Mouse (Mus musculus): ENCODE results near the gene Gng2. TPM values are rescaled to one million over a fixed set of nuclear protein-coding genes. Genes with fewer than 3 reads are reported as not detected.
A peak's percentile ranks its signal among the peaks of the same experiment; 100 is the strongest.

The Gng2 gene
- total RNA-seq, 2 experiments from 2014 or later, result 346 to 354 TPM

DNA sequence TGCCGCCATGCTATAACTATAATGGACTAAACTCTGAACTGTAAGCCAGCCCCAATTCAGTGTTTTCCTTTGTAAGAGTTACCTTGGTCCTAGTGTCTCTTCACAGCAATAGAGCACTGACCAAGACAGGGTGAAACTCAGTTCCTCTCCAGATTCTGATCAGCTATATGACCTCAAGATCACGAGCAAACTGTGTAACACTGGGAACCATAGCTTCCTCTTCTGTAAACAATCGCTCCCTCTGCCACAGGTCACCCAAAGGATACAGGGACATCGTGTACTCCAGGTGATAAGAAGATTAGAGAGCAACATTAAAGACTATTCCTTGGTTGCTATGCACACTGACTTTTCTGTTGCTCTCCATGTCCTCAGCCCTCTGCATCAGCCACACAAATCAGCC lies 26.6 kb downstream of the Gng2 start:
- DNase-seq (ENCODE audit: low spot score in 2 of 2), result no peak
- intact Hi-C loops (cut with DNase I), result no loop called here

DNA sequence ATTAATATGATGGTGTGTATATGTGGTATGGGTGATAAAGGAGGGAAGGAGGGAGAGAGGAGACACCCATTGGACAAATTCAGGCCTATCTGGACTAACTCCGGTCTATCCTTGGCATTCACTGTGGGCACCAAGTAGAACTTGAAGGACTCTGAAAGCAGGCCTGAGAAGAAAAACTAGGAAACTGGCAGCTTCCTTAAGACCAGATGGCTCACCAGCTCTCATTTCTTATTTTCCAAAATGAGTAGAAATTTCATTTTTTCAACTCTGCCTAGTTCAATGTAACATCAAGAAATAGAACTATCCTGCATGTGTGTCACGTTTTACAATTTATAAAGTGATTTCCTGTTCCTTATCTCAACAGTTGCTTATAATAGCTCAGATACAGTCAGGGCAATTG lies 28.0 kb downstream of the Gng2 start:
- intact Hi-C loops (cut with DNase I), result no loop called here
- DNase-seq (ENCODE audit: low spot score in 2 of 2), result no peak

DNA sequence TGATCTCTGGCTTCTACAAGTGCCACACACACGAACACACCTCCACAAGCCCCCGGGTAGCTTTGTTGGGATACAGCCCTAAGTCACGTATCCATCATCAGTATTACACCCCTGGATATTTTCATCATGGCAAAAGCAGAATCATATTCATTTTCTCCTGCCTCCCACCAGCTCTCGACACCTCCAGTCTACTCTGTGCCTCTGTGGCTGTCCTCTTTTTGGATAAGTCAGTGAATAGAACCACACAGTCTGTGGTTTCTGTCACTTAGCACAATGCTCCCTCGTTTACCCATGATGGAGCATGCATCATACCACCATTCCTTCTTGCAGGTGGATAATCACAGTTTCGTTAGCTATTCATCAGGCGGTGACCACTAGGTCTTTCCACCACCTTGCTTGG lies 31.2 kb downstream of the Gng2 start:
- no peak for DNase-seq (ENCODE audit: low spot score in 2 of 2)
- intact Hi-C loops (cut with DNase I), result no loop called here

DNA sequence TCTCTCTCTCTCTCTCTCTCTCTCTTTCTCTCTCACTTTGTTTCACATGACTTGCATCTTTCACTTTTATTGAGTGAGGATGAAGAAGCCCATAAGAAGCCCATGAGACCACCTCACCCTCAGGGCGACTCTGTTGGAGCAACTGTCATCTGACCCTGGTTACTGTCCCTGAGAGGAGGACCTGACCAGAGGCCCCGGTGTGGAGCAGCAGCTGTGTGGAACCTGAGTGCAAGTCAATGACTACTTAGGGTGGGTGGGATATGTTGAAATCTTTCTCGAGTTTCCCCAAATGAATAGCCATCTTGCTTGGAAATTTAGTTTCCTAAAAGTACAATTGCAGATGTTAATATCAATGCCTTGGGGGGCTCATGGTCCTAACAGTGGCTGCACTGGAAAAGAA lies 34.7 kb downstream of the Gng2 start:
- intact Hi-C loops (cut with DNase I), result no loop called here

DNA sequence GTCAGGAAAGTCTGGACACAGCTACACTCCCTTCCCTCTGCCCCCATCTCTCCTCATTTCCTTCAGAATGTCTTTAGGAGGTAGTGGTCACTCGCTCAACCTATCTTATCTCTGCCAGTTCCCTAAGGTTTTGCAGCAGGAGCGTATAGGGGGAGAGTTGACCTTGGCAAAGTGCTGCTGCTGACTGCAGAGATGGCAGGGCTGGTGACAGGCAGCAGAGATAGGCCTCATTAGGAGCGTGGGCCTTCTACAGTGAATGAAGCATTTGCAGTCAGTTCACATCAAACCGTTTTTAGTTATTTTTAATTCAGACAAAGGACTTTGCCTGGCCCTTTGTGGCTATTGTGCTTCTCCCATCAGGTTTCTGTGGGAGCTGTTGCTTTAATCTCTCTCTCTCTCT lies 35.1 kb downstream of the Gng2 start:
- DNase-seq (ENCODE audit: low spot score in 2 of 2), result no peak
- intact Hi-C loops (cut with DNase I), result no loop called here

More for the DNA sequence above, 34.7 kb downstream of the Gng2 start:
- no peak for DNase-seq (ENCODE audit: low spot score in 2 of 2)

DNA sequence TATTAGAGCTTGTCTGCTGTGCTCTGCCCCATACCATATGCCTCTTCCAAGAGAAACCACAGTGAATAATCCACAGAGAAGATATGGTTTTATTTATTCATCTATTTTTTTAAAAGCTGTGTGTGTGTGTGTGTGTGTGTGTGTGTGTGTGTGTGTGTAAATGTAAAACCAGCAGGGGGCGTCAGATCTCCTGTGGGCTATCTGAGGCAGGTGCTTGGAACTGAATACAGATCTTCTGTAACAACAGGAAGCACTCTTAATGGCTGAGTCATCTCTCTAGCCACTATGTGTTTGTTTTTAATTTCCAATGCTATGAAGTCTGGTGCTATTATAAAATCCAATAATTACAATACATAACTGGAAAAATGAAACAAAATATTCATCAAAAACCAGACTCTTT lies 37.4 kb downstream of the Gng2 start:
- DNase-seq (ENCODE audit: low spot score in 2 of 2), result no peak
- intact Hi-C loops (cut with DNase I), result no loop called here

DNA sequence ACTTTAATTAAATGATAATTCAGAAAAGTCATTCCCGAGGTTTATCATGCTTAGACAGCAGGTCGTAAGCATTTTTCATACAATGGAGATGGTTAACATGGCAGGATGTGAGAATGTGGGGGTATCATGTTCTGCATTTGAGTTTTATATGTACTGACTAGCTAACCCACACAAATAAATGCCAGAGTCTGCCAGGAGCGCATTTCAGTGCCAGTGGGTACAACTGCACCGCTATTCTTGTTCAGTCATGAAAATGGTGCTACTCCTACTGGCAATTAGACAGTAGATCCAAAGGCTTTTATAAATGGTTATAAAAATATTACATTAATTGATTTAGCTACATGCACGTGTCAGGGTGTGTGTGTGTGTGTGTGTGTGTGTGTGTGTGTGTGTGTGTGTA lies 38.9 kb downstream of the Gng2 start:
- intact Hi-C loops (cut with DNase I), result no loop called here
- DNase-seq (ENCODE audit: low spot score in 2 of 2), result no peak

DNA sequence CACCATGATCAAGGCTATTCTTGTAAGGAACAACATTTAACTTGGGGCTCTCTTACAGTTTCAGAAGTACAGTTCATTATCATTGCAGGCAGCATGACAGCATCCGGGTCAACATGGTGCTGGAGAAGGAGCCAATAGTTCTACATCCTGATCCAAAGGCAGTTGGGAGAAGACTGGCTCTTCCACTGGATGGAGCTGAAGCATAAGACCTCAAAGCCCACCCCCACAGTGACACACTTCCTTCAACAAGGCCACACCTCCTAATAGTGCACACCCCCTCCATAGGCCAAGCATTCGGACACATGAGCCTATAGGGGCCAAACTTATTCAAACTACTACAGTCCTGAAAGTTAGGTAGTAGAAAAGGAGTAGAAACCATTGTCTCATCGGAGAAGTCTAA lies 42.3 kb downstream of the Gng2 start:
- intact Hi-C loops (cut with DNase I), result no loop called here
- no peak for DNase-seq (ENCODE audit: low spot score in 2 of 2)

DNA sequence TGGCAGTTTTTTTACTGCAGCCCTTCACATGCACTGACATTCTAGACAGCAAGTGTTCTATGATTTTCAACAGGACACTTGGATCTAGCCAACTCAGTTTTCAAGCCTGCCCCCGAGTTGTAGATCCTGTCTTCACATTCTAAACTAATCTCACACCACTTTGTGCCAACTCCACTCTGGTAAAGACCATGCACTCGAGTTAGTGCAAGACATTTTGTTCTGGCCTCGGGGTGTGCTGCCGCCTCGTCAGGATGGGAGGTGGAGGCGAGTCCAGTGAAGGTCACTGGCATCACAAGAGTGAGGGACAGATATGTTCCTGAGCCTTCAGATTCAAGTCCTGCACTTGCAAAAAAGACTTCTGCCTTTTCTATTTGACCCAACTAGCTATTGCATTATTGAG lies 44.1 kb downstream of the Gng2 start:
- no peak for DNase-seq (ENCODE audit: low spot score in 2 of 2)
- intact Hi-C loops (cut with DNase I), result no loop called here

DNA sequence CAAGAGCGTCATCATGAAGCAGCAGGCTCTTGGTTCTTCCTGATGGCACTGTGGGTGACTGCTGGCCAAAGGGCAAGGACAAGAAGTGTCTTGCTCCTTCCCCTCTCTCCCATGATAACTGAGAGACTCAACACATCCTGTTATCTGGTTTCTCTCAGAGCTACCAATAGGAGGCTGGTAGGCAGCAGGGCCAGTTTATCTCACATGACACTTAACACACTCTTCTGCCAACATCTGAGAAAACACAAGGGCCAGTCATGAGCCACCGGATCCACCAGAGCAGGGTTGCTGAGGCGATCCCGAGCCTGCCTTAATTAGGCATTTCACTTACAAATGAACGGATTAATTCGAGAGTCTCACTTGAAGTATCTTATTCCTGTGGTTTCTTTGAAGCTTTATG lies 49.5 kb downstream of the Gng2 start:
- intact Hi-C loops (cut with DNase I), result loop anchor here (10.0 kb wide), 1 partner anchor 147 kb away; no protein-coding TSS in a partner anchor

DNA sequence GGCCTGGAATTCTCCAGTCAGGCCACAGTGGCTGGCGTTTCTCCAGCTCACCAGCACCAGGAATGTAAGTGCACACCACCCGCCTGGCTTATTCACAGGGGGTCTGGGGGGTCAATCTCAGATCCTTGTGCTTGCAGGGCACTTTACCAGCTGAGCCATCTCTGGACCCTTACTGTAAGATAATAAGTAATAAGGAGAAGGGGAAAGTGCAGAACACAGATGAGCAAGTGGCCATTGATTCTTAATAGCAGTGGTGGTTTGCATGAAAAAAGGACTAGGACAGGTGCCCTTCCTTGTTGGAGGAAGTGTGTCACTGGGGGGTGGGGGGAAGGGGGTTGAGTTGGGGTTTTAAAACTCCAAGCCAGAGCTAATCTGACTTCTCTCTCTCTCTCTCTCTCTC lies 50.3 kb downstream of the Gng2 start:
- intact Hi-C loops (cut with DNase I), result loop anchor here (10.0 kb wide), 1 partner anchor 148 kb away; no protein-coding TSS in a partner anchor
- DNase-seq (ENCODE audit: low spot score in 2 of 2), result no peak

More for the DNA sequence above, 49.5 kb downstream of the Gng2 start:
- no peak for DNase-seq (ENCODE audit: low spot score in 2 of 2)

DNA sequence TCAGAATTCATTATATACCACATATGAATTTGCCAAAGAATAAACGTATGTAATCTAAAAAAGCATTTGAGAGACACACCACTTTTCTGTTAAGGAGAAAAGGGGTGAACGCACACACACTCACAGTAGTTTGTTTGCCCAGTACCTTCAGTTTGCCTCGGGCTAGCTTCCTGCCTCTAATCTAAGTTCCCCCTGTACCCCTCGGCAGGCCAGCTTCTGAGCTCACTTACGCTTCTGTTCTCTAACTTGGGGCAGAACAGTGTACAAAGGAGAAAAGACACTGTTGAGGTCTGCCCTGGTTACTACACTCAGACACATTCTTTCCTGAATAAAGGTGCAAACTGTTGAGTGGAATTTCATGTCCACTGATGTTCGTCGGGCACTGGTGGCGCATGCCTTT lies 51.1 kb downstream of the Gng2 start:
- intact Hi-C loops (cut with DNase I), result loop anchor here (10.0 kb wide), 1 partner anchor 148 kb away; no protein-coding TSS in a partner anchor
- DNase-seq (ENCODE audit: low spot score in 2 of 2), result no peak

DNA sequence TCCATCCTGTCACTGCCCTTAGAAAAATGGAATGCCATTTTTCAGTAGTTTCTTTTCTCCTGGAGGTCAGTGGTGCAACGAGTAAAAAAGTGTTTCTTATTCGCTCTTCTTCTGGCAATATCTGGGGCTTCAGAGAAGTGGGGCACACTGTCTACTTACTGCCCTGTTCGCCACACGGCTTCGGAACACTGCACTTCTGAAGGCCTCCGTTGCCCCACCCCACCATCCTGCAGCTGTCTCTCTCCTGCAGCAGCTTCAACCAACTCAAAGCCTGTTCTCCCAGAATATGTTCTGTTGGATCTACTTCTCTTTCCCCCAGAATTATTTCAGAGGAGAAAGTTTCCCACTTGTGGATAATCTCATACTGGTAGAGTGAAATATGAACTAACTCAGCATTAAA lies 52.3 kb downstream of the Gng2 start:
- no peak for DNase-seq (ENCODE audit: low spot score in 2 of 2)
- intact Hi-C loops (cut with DNase I), result loop anchor here (10.0 kb wide), 1 partner anchor 150 kb away; no protein-coding TSS in a partner anchor

DNA sequence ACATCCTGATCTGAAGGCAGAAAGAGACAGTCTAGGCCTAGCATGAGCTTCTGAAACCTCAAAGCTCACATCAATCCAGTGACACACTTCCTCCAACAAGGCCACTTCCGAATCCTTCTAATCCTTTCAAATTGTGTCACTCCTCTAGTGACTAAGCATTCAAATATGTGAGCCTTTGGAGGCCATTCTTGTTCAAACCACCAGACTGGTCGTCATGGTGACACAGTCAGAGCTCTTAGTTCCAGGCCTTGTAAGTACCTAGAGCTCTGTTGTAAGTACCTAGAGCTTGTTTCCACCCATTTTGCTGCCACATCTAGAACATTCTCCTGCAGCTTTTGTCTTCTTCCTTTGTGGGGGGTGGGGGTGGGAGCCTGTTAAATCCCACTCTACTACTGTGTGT lies 53.3 kb downstream of the Gng2 start:
- intact Hi-C loops (cut with DNase I), result loop anchor here (10.0 kb wide), 1 partner anchor 151 kb away; no protein-coding TSS in a partner anchor
- no peak for DNase-seq (ENCODE audit: low spot score in 2 of 2)

DNA sequence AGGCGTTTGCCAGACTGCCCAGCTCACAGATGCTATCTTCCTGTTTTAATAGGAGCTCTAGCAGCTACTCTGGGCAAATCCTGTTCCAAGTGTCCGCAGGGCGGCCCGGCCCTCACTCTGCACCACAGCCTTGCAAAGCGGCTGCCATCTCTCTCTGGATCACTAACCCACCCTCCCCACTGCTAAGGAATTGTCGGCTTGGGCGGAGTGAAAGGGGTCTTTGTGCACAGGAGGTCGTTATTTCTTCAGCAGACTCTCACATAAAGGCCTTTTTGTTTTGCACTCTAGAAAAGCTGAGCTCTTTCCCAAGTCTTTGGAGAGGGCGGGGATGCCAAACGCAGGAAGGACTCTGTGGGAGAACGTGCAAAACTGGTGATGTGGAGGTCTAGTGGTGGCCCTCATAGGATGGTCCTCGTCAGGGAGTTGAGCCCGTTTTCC lies 57.2 kb downstream of the Gng2 start:
- intact Hi-C loops (cut with DNase I), result loop anchor here (10.0 kb wide), 1 partner anchor 155 kb away; no protein-coding TSS in a partner anchor

DNA sequence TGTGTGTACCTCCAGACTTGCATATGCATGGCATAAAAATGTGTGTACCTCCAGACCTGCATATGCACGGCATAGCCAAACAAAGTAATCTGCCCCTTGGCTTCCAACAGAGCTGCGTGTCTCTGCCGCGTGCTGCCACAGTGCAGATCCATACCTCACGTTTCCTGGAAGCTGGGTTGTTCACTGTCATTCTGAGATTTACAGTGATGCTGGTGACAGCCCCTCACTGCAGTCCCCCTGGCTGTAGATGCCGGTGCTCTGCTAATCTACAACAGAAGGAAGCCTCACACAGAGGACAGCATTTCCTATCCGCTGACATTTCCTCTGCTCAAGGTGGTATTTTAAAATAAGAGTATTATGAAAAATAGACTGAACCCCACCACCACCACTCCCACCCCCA lies 57.6 kb downstream of the Gng2 start:
- intact Hi-C loops (cut with DNase I), result loop anchor here (10.0 kb wide), 1 partner anchor 155 kb away; no protein-coding TSS in a partner anchor
- DNase-seq (ENCODE audit: low spot score in 2 of 2), result no peak

More for the DNA sequence above, 57.2 kb downstream of the Gng2 start:
- DNase-seq (ENCODE audit: low spot score in 2 of 2), result no peak

DNA sequence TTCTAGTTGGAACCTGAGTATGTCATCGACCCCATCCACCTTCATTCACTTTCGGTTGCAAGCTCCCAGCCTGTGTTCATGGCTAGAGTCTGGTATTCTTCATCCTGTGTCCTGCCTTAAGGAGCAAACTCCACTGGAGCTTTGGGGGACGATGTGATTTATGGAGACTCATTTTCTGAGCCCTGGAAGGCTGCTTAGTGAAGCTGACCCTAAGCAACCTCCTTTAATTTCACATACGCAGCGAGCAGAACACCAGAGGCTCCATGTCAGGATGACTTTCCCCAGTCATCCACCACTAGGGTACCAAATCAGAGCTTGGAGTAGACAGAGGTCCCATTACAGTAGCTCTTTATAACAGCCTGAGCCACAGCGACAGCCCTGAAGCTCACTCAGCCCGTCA lies 59.9 kb downstream of the Gng2 start:
- no peak for DNase-seq (ENCODE audit: low spot score in 2 of 2)

DNA sequence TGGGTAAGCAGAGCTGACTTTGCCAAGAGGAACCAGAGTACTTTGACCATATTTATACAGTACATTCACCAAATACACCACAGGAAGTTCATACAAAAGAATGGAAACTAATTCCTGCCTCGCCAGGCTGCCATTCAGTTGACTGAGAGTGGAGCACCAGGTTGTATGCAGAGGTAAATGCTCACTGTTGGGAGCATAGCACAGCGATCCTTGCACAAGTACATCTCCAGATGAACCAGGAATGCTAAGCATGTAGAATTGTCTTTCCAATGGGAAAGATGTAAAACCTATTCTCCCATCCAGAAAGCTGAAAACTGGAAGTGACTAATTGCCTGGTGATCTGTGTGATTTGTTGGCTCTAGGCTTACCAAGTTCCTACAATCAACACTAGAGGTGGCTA lies 61.1 kb downstream of the Gng2 start:
- no peak for DNase-seq (ENCODE audit: low spot score in 2 of 2)
- intact Hi-C loops (cut with DNase I), result no loop called here

More for the DNA sequence above, 59.9 kb downstream of the Gng2 start:
- intact Hi-C loops (cut with DNase I), result no loop called here

DNA sequence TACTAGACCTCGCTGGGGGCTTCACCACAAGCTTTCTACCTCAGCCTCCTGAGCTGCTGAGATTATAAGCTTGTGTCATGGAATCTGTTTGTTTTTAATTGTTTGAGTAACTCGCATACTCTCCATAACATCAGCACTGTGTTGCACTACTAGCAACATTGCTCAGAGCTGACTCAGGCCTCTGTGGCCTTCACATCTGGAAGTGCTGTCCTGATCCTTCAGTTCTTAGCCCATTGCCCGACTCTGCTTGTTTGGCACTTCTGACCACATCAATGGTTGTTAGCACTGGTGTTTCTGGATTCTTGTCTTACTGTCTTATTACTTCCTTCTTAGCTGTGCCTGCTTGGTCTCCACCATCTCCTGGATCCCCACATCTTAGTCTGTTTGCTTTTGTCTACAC lies 64.5 kb downstream of the Gng2 start:
- intact Hi-C loops (cut with DNase I), result no loop called here
- DNase-seq (ENCODE audit: low spot score in 2 of 2), result no peak

DNA sequence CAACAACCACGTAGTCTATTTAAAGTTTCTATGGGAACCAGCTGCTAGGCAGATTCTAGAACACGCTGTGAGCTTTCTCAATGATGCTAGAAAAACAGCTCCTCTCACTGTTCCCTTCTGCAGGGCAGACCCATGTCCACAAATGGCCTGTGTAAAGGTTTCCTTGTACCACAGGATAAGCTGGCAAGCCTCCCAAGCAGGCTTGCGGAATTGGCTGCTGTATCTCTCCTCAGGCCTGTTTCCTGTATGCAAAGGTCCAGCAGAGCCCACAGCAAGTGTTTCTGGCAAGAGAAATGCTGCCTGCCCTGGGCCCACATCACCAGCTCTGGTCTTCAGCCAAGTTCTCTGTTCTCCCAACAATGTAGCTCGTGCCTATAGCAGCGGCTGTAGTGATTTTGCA lies 71.8 kb downstream of the Gng2 start:
- DNase-seq (ENCODE audit: low spot score in 2 of 2), result peak; percentile 73 to 87
- intact Hi-C loops (cut with DNase I), result no loop called here

DNA sequence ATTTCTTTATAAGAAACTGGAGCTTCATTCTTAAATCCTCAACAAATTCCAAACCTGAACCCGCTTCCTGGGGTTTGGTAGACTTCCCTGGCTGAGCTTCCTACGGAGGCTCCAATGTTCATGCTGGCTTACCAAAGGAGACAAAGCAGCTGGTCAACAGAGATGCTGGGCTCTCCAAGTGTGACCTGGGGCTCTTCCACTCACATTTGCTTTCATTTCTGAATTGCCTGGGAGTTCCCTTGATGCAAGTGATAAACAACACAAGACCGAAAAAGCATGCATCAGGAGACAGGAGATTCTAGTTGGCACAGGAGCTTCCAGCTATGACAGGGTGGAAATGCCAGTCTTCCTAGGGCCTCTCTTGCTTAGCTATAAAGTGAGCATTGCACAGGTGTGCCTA lies 72.6 kb downstream of the Gng2 start:
- no peak for DNase-seq (ENCODE audit: low spot score in 2 of 2)
- intact Hi-C loops (cut with DNase I), result no loop called here

DNA sequence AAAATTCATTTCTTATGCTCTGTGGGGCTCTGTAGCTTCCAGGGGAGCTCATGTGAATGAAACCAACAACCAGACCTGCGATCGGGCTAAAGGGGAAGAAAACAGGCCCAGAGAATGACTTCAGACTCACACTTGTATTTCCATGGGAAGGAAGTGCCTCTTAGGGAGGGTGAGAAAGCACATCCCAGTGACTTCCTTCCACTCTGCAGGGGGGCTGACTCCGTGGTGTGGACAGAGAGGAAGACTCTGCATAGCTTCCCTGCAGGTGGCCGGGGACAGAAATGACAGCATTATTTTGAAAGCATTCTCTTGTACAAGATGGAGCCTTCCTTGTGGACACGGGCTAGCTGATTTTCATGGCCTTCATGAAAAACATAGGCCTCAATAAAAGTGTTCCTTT lies 73.4 kb downstream of the Gng2 start:
- intact Hi-C loops (cut with DNase I), result no loop called here
- DNase-seq (ENCODE audit: low spot score in 2 of 2), result no peak
